Mouse (Mus musculus) kidney, postnatal 25 days (tissue): ENCODE measurements around the gene Rabl3.

Source experiments
- DNase-seq, 2 experiments: peaks; one replicate each; pipeline ENCODE4 v3.0.0; 2021; ENCODE audit warnings: mixed read lengths in 2 of 2

The Rabl3 gene

GRCm38 (mm10) chr16:37598463-37598862, 58.8 kb downstream of the Rabl3 start:
- DNase-seq, result no peak

DNA sequence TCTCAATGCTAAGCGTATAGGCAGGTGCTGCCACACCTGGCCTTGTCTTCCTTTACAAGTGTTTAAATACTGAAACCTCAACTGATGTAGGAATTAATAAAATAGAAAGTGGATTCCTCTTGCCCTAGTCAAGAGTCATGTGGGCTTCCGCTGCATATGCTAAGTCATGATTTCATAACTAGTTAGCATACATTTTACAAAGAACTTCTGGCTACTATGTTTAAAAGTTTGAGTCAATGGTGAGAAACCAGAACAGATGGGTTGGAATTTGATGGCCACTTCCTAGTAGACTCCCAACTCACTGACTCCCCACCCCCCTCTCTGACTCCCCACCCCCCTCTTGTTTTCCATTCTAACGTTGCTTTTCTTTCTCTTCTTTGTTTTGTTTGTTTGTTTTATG, 59.6 kb downstream of the Rabl3 start:
- no peak for DNase-seq

DNA sequence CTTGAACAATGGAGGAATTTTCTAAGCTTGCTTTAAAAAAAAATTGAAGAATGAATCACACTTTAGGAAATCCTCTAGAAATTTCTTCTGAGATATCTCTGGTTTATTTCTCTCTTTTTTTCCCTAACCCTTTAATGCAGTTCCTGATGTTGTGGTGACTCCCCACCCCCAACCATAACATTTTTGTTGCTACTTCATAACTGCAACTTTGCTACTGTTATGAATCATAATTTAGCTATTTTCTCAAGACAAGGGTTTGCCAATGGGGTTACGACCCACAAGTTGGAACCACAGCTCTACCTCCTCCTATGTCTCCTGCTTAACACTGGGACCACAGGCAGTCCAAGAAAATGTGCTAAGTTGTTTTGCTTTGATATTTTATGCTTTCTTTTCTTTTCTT, 63.7 kb downstream of the Rabl3 start:
- DNase-seq, result no peak

DNA sequence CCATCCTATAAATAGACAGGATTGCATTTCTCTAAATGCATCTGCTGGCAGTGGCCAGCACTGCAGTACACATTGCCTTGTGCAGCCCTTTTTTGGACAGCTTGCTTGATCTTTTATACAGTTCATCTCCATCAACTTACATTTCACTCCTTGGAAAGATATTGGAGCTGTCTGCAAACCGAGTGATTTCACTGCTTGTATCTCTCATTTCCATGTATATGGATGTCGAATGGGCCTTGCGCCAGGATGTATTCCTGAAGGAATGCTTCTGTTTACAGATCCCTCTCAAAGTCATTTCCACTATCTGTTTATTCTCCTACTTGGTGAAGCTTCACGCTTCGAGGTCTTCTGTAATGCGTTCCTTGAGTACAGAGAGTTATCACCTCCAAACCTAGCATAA, 64.6 kb downstream of the Rabl3 start:
- no peak for DNase-seq

DNA sequence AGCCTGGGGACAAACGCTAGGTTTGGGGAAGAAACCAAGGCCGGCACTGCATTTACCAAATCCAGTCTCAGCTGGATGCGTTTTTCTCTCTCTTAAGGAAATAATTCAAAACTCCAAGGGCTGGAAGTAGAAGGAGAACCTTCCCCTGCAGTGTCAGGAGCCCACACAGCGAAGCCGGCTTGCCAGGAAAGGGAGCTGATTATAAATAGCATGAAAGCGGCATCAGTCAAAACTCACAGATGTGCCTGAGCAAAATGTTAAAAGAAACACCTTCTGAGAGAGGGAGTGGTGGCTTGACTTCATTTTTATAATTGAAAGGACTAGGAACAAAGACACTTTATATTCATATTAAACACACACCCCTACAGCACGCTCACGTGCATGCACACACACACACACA, 70.6 kb downstream of the Rabl3 start:
- no peak for DNase-seq

DNA sequence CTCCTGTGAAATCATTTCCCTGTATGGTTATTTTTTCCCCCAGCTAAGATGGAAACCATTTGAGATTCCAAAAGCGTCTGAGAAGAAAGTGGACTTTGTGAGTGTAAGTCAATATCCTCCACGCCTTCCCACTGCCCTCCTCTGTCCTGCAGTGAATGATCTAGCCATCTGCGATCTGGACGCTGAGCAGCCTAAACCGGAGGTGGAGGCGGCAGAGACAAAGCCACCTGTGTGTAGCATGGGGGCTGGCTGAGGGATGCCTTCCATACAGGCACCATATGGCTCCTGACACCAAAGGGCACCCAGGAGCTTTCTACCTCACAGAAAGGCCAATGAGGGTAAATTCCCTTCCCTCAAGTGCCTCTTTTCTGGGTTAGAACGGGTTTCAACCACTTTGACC, 71.4 kb downstream of the Rabl3 start:
- no peak for DNase-seq

DNA sequence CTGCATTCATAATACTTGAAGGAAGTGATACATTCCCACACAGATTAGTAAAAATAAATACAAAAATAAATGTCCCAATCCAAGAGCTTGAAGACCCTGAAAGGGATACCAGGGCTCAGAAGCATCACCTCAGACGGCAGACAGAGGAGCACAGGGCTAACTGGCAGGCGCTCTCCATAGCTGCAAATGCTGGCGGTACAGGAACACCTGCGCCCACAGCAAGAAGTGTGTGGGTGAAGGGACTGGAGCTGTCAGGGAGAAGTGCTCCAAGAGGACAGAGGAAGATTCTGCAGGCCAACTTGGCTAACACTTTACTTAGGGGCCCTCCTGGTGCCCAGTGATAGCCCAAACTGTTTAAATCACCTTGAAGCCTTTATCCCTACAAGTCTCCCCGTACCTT, 72.3 kb downstream of the Rabl3 start:
- DNase-seq, result no peak

DNA sequence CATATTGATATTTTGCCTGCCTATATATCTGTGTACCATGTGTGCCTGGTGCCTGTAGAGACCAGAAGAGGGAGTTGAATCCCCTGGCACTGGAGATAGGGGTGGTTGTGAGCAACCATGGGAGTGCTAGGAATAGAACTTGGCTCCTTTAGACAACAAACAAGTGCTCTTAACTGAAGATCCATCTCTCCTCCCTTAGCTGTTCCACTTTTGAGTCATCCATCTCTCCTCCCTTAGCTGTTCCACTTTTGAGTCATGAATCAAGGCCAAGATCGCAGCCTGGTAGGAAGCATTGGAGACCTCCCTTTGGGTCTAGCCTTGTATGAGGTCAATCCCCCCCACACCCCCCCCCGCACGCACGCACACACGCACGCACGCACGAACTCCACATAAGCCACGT, 74.9 kb downstream of the Rabl3 start:
- DNase-seq, result no peak

- no peak for DNase-seq
Observed at GRCm38 (mm10) chr16:37615429-37615828, 75.7 kb downstream of the Rabl3 start.

- no peak for DNase-seq
Observed at GRCm38 (mm10) chr16:37616104-37616503, 76.4 kb downstream of the Rabl3 start.

GRCm38 (mm10) chr16:37617695-37618094, 78.0 kb downstream of the Rabl3 start:
- DNase-seq, result no peak
